Mouse (Mus musculus): ENCODE data around the gene Htr3b. TPM values are rescaled to one million over a fixed set of nuclear protein-coding genes. Genes with fewer than 3 reads are reported as not detected.

The Htr3b gene
- polyA plus RNA-seq, 1 experiment from 2014 or later: not detected

- Histone ChIP-seq H3K9me3 (ENCODE audit: control insufficient read depth, low read length) (no peaks in the 10 kb centered on the region), H3K4me2 (ENCODE audit: low read length) (peak overlapping the region; percentile 24; the same call in 1 of the 2 replicates), H3K36me3 (ENCODE audit: control insufficient read depth, insufficient read depth) (no peaks in the 10 kb centered on the region), H3K27me3 (replicated peaks; ENCODE audit: control insufficient read depth, insufficient read depth, low read length) (peaks cover 2% of the 10 kb centered on the region; the same call in 1 of the 2 replicates), H3K9ac (replicated peaks; ENCODE audit: low read depth, low read length) (no peak overlapping the region), H3K4me3 (replicated peaks; ENCODE audit: low read length) (no peak overlapping the region), H3K4me1 (replicated peaks; ENCODE audit: control insufficient read depth, insufficient read depth, low read length) (peaks cover 8% of the 10 kb centered on the region; the same call in 1 of the 2 replicates), H3K27ac (ENCODE audit: low read length) (no peak overlapping the region)
- WGBS: 14% methylated on average over 12 of the region's 12 CpGs
- no peak for ATAC-seq
These were observed 3.5 kb downstream of the Htr3b start for GRCm38 (mm10) chr9:48961314-48961713.

GRCm38 (mm10) chr9:48947565-48947964 is 17.2 kb downstream of the Htr3b start:
- no peaks in the 10 kb centered on the region for H3K36me3 ChIP-seq (ENCODE audit: control insufficient read depth, insufficient read depth)
- WGBS: 89% methylated on average over 4 of the region's 4 CpGs
- ATAC-seq: no peak
- no peaks in the 10 kb centered on the region for H3K4me1 ChIP-seq (replicated peaks; ENCODE audit: control insufficient read depth, insufficient read depth, low read length)
- no peak overlapping the region for H3K27ac ChIP-seq (ENCODE audit: low read length)
- H3K9ac ChIP-seq (replicated peaks; ENCODE audit: low read depth, low read length): no peak overlapping the region
- no peak overlapping the region for H3K4me3 ChIP-seq (replicated peaks; ENCODE audit: low read length)
- no peaks in the 10 kb centered on the region for H3K27me3 ChIP-seq (replicated peaks; ENCODE audit: control insufficient read depth, insufficient read depth, low read length)
- H3K4me2 ChIP-seq (ENCODE audit: low read length): no peak overlapping the region
- no peaks in the 10 kb centered on the region for H3K9me3 ChIP-seq (ENCODE audit: control insufficient read depth, low read length)

DNA sequence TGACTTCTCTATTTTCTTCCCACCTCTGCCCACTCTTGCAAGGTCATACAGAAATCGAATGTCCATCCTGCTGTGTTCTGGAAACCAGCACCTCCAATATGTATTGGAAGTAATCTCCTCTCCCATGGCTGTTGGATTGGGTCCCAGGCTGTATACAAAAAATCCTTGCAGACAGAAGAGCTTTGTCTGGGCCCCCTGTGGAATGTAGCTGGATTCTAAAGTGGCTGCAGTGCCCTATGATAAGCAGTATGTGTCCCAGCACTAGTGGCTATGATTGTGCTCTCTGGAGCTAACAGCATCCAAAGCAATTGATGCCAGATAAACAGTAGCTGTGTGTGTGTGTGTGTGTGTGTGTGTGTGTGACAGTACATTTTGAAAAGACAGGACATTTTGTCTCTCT is 22.4 kb downstream of the Htr3b start:
- H3K36me3 ChIP-seq (ENCODE audit: control insufficient read depth, insufficient read depth): no peaks in the 10 kb centered on the region
- ATAC-seq: no peak
- H3K27me3 ChIP-seq (replicated peaks; ENCODE audit: control insufficient read depth, insufficient read depth, low read length): no peaks in the 10 kb centered on the region
- H3K4me2 ChIP-seq (ENCODE audit: low read length): no peak overlapping the region
- no peaks in the 10 kb centered on the region for H3K9me3 ChIP-seq (ENCODE audit: control insufficient read depth, low read length)
- no peak overlapping the region for H3K4me3 ChIP-seq (replicated peaks; ENCODE audit: low read length)
- no peaks in the 10 kb centered on the region for H3K4me1 ChIP-seq (replicated peaks; ENCODE audit: control insufficient read depth, insufficient read depth, low read length)
- H3K27ac ChIP-seq (ENCODE audit: low read length): no peak overlapping the region
- no peak overlapping the region for H3K9ac ChIP-seq (replicated peaks; ENCODE audit: low read depth, low read length)
- 47% methylated on average over 1 of the region's 1 CpGs for WGBS

- H3K27ac ChIP-seq (ENCODE audit: low read length): no peak overlapping the region
- no peaks in the 10 kb centered on the region for H3K36me3 ChIP-seq (ENCODE audit: control insufficient read depth, insufficient read depth)
- H3K4me1 ChIP-seq (replicated peaks; ENCODE audit: control insufficient read depth, insufficient read depth, low read length): no peaks in the 10 kb centered on the region
- H3K9ac ChIP-seq (replicated peaks; ENCODE audit: low read depth, low read length): no peak overlapping the region
- ATAC-seq: no peak
- H3K4me2 ChIP-seq (ENCODE audit: low read length): no peak overlapping the region
- WGBS: 78% methylated on average over 5 of the region's 5 CpGs
- no peaks in the 10 kb centered on the region for H3K27me3 ChIP-seq (replicated peaks; ENCODE audit: control insufficient read depth, insufficient read depth, low read length)
- no peak overlapping the region for H3K4me3 ChIP-seq (replicated peaks; ENCODE audit: low read length)
- H3K9me3 ChIP-seq (ENCODE audit: control insufficient read depth, low read length): no peaks in the 10 kb centered on the region
These were observed 35.4 kb downstream of the Htr3b start for GRCm38 (mm10) chr9:48929436-48929835.

DNA sequence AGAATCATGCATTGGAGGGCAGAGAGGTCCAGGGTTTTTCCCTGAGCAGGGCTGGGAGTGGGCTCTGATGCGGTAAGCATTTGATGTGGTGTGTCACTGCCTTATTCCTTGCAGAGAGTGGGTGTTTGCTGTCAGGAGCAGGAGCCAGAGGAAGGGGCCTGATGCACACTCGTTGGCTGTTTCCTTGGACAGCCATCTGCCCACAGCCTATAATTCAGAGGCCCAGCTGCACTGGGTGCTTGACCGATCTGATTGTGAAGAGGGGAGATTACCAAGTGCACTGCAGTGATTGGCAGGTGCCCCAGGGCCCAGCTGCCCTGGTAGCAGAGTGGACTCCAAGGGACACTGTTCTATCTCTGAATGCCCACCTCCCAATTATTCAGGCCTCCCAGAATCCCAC is 36.0 kb downstream of the Htr3b start:
- no peaks in the 10 kb centered on the region for H3K4me1 ChIP-seq (replicated peaks; ENCODE audit: control insufficient read depth, insufficient read depth, low read length)
- H3K27me3 ChIP-seq (replicated peaks; ENCODE audit: control insufficient read depth, insufficient read depth, low read length): no peaks in the 10 kb centered on the region
- H3K36me3 ChIP-seq (ENCODE audit: control insufficient read depth, insufficient read depth): no peaks in the 10 kb centered on the region
- no peaks in the 10 kb centered on the region for H3K9me3 ChIP-seq (ENCODE audit: control insufficient read depth, low read length)
- no peak overlapping the region for H3K9ac ChIP-seq (replicated peaks; ENCODE audit: low read depth, low read length)
- no peak overlapping the region for H3K4me2 ChIP-seq (ENCODE audit: low read length)
- peak; percentile 52 for ATAC-seq
- 37% methylated on average over 3 of the region's 3 CpGs for WGBS
- H3K27ac ChIP-seq (ENCODE audit: low read length): no peak overlapping the region
- no peak overlapping the region for H3K4me3 ChIP-seq (replicated peaks; ENCODE audit: low read length)

DNA sequence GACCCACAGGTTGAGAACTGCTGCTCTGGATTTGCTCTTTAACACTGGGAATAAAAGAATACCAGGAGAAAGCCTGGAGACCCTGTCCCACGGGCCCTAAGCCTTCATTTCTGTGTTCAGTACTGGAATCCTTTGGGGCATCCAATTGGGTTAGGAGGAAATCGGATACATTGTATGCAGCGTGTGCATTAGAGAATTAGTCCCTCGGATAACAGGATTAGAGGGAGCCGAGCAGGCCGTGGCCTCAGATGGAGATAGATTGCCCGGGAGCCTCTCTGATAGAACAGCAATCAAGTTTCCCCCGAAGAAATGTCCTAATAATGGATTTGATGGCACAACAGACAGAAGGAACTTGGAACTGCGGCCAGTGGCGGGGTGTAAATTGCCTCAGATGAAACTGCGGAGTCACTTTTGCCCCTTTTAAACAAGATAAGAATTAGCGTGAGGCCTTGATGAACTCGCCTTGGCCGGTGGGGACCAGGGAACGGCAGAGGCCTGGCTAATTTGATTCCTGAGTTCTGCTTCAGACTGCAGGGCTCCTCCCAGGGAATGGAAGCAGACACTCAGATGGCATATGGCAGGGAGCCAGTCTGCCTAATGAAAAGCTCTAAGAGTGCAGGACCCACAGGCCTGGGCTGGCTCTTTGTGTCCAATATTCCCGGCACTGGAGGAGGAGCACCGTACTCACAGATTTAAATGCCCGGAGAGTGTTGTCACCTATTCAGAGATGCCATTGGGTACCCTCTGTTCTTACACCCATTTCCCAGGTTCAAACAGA is 48.6 kb downstream of the Htr3b start:
- 41% methylated on average over 18 of the region's 18 CpGs for WGBS
- ATAC-seq: peak; percentile 70

DNA sequence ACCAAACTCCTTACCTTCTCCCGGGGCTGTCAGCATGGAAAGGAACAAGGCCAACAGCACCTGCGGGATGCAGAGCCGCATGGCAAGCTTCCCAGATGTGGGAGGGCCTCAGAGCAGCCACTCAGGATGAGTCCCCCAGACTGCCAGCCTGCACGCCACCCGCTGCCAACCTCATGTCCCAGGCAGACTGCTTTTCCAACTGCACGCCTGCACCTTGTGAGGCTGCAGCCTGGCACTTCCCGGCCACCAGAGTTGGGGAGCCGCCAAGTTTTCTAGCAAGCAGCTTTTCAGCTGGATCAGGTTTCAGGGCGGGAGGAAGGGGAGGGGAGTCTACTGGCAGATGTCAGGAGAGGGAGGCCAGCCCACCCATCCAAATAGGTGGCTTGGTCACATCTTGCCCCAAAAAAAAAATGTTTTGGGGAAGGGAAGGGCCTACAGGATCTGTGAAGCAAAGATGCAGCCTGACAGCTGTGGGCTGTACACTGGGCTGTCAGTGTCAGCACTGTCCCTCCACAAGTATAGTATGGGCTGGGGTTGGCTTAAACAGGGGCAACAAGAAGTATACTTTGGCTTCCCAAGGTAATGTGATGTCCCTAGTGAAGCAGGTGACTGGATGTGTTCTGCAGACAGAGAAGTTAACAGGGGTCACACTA is 53.8 kb downstream of the Htr3b start, which contains the start of gene Htr3a:
Gene Htr3a (minus strand): TSS at position 215 of the 653 bp plus-strand sequence.
- under 1% methylated on average over 9 of the region's 9 CpGs for WGBS
- Histone ChIP-seq H3K9me3 (ENCODE audit: control insufficient read depth, low read length) (no peaks in the 10 kb centered on the region), H3K4me1 (replicated peaks; ENCODE audit: control insufficient read depth, insufficient read depth, low read length) (peaks cover 14% of the 10 kb centered on the region), H3K27me3 (replicated peaks; ENCODE audit: control insufficient read depth, insufficient read depth, low read length) (no peaks in the 10 kb centered on the region), H3K36me3 (ENCODE audit: control insufficient read depth, insufficient read depth) (no peaks in the 10 kb centered on the region), H3K4me3 (replicated peaks; ENCODE audit: low read length) (no peak within 1 kb of the TSS), H3K27ac (ENCODE audit: low read length) (peak within 1 kb of the TSS; percentile 19), H3K9ac (replicated peaks; ENCODE audit: low read depth, low read length) (no peak within 1 kb of the TSS), H3K4me2 (ENCODE audit: low read length) (no peak within 1 kb of the TSS)
- ATAC-seq: peak; percentile 98

More for the DNA sequence above, 48.6 kb downstream of the Htr3b start:
- H3K4me3 ChIP-seq (replicated peaks; ENCODE audit: low read length): no peak overlapping the region
- H3K9ac ChIP-seq (replicated peaks; ENCODE audit: low read depth, low read length): no peak overlapping the region
- H3K27me3 ChIP-seq (replicated peaks; ENCODE audit: control insufficient read depth, insufficient read depth, low read length): no peaks in the 10 kb centered on the region
- no peak overlapping the region for H3K4me2 ChIP-seq (ENCODE audit: low read length)
- no peaks in the 10 kb centered on the region for H3K36me3 ChIP-seq (ENCODE audit: control insufficient read depth, insufficient read depth)
- no peaks in the 10 kb centered on the region for H3K9me3 ChIP-seq (ENCODE audit: control insufficient read depth, low read length)
- H3K4me1 ChIP-seq (replicated peaks; ENCODE audit: control insufficient read depth, insufficient read depth, low read length): peaks cover 8% of the 10 kb centered on the region
- H3K27ac ChIP-seq (ENCODE audit: low read length): no peak overlapping the region

DNA sequence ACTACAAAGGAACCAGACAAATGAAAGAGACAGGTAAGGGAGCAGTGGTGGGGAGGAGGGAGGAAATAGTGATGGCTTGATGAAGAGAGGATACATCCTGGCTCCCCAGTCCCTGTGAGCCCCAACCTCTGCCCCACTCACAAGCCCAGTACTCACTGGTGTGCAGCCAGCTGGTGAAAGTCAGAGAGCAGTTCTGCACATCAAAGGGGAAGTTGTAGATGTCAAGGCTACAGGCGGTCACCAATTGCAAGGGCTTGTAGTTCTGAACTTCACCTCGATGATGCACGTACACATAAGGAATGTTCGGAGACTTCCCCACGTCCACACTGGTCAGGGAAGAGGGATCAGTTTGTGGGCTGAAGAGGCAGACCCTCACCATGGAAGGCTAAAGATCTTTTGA is 60.4 kb downstream of the Htr3b start:
- 90% methylated on average over 5 of the region's 5 CpGs for WGBS
- Histone ChIP-seq H3K36me3 (ENCODE audit: control insufficient read depth, insufficient read depth) (no peaks in the 10 kb centered on the region), H3K4me2 (ENCODE audit: low read length) (no peak overlapping the region), H3K9me3 (ENCODE audit: control insufficient read depth, low read length) (no peaks in the 10 kb centered on the region), H3K4me3 (replicated peaks; ENCODE audit: low read length) (no peak overlapping the region), H3K9ac (replicated peaks; ENCODE audit: low read depth, low read length) (no peak overlapping the region), H3K4me1 (replicated peaks; ENCODE audit: control insufficient read depth, insufficient read depth, low read length) (no peaks in the 10 kb centered on the region), H3K27ac (ENCODE audit: low read length) (no peak overlapping the region), H3K27me3 (replicated peaks; ENCODE audit: control insufficient read depth, insufficient read depth, low read length) (no peaks in the 10 kb centered on the region)
- ATAC-seq: no peak

- no peak overlapping the region for H3K4me2 ChIP-seq (ENCODE audit: low read length)
- H3K36me3 ChIP-seq (ENCODE audit: control insufficient read depth, insufficient read depth): no peaks in the 10 kb centered on the region
- ATAC-seq: 0 out of 2 replicates have a peak, but pooled peaks have one; percentile 10
- 45% methylated on average over 2 of the region's 2 CpGs for WGBS
- no peaks in the 10 kb centered on the region for H3K27me3 ChIP-seq (replicated peaks; ENCODE audit: control insufficient read depth, insufficient read depth, low read length)
- no peak overlapping the region for H3K9ac ChIP-seq (replicated peaks; ENCODE audit: low read depth, low read length)
- no peak overlapping the region for H3K27ac ChIP-seq (ENCODE audit: low read length)
- no peaks in the 10 kb centered on the region for H3K9me3 ChIP-seq (ENCODE audit: control insufficient read depth, low read length)
- H3K4me3 ChIP-seq (replicated peaks; ENCODE audit: low read length): no peak overlapping the region
- H3K4me1 ChIP-seq (replicated peaks; ENCODE audit: control insufficient read depth, insufficient read depth, low read length): no peaks in the 10 kb centered on the region
These were observed 61.0 kb downstream of the Htr3b start for GRCm38 (mm10) chr9:48903766-48904165.

All from forebrain, embryonic 16.5 days (tissue).